Comparison of ENCODE assay signal across 8 mouse cellular contexts in genomic region chr15:101327282-101327681, GRCm38 (mm10). TPM values are rescaled to one million over a fixed set of nuclear protein-coding genes. Genes with fewer than 3 reads are reported as not detected.
DNase-seq lines count a peak whose midpoint lies in the region; ATAC-seq and TF ChIP-seq lines count a peak whose summit lies in the region.

No protein-coding gene starts in this region.

- H3K9ac ChIP-seq in midbrain, embryonic 15.5 days: no peak overlapping the region
- H3K9ac ChIP-seq in intestine, postnatal 0 days (ENCODE audit: low read depth, low read length): no peak overlapping the region
- H3K9ac ChIP-seq in limb, embryonic 12.5 days (replicated peaks): no peak overlapping the region
- H3K9ac ChIP-seq in neural tube, embryonic 13.5 days: no peak overlapping the region

- no peak overlapping the region for H3K27ac ChIP-seq in midbrain, embryonic 10.5 days (replicated peaks)
- H3K27ac ChIP-seq in midbrain, embryonic 15.5 days: no peak overlapping the region
- no peak overlapping the region for H3K27ac ChIP-seq in intestine, postnatal 0 days (ENCODE audit: low read depth, low read length)
- no peak overlapping the region for H3K27ac ChIP-seq in limb, embryonic 12.5 days
- H3K27ac ChIP-seq in neural tube, embryonic 13.5 days (replicated peaks): no peak overlapping the region

- WGBS in midbrain, embryonic 10.5 days: 6% methylated on average over 6 of the region's 6 CpGs
- WGBS in midbrain, embryonic 15.5 days: 4% methylated on average over 6 of the region's 6 CpGs
- WGBS in intestine, postnatal 0 days: 3% methylated on average over 6 of the region's 6 CpGs
- 8% methylated on average over 6 of the region's 6 CpGs for WGBS in limb, embryonic 12.5 days
- 6% methylated on average over 6 of the region's 6 CpGs for WGBS in neural tube, embryonic 13.5 days

- peak; percentile 99 for TF ChIP-seq CTCF in intestine, postnatal 0 days (IDR thresholded peaks at IDR 0.05; ENCODE audit: low read depth)

- peaks cover 10% of the 10 kb centered on the region for H3K4me1 ChIP-seq in midbrain, embryonic 10.5 days
- no peaks in the 10 kb centered on the region for H3K4me1 ChIP-seq in midbrain, embryonic 15.5 days
- H3K4me1 ChIP-seq in intestine, postnatal 0 days (replicated peaks; ENCODE audit: control insufficient read depth, insufficient read depth, low read length): no peaks in the 10 kb centered on the region
- peaks cover 11% of the 10 kb centered on the region for H3K4me1 ChIP-seq in limb, embryonic 12.5 days (replicated peaks)
- H3K4me1 ChIP-seq in neural tube, embryonic 13.5 days (replicated peaks): peaks cover 4% of the 10 kb centered on the region; the same call in 1 of the 2 replicates

- no peaks in the 10 kb centered on the region for H3K9me3 ChIP-seq in midbrain, embryonic 10.5 days (replicated peaks)
- no peaks in the 10 kb centered on the region for H3K9me3 ChIP-seq in midbrain, embryonic 15.5 days
- no peaks in the 10 kb centered on the region for H3K9me3 ChIP-seq in intestine, postnatal 0 days (ENCODE audit: control insufficient read depth)
- H3K9me3 ChIP-seq in limb, embryonic 12.5 days: no peaks in the 10 kb centered on the region
- H3K9me3 ChIP-seq in neural tube, embryonic 13.5 days: no peaks in the 10 kb centered on the region

- peak; percentile 80 for DNase-seq in midbrain, embryonic 10.5 days (ENCODE audit: low spot score)
- peak; percentile 90 to 94 for DNase-seq in cerebellum, postnatal 10 days
- peak; percentile 79 for DNase-seq in gastrocnemius, postnatal 25 days
- DNase-seq in telencephalon, adult 2 months (ENCODE audit: low read depth, low spot score): peak; percentile 39

- ATAC-seq in midbrain, embryonic 15.5 days (replicated peaks): no peak; the same call in 1 of the 2 replicates
- peak; percentile 77 for ATAC-seq in intestine, postnatal 0 days
- 0 out of 2 replicates have a peak, but pooled peaks have one; percentile 17 for ATAC-seq in limb, embryonic 12.5 days (ENCODE audit: insufficient number of reproducible peaks, insufficient read depth, low FRiP score, low TSS enrichment, low read depth)
- ATAC-seq in neural tube, embryonic 13.5 days (ENCODE audit: low read depth): 0 out of 2 replicates have a peak, but pooled peaks have one; percentile 12

- no peak overlapping the region for H3K4me3 ChIP-seq in midbrain, embryonic 10.5 days
- no peak overlapping the region for H3K4me3 ChIP-seq in midbrain, embryonic 15.5 days
- H3K4me3 ChIP-seq in intestine, postnatal 0 days (ENCODE audit: low read depth, low read length): no peak overlapping the region
- H3K4me3 ChIP-seq in limb, embryonic 12.5 days (replicated peaks): no peak overlapping the region
- H3K4me3 ChIP-seq in neural tube, embryonic 13.5 days: no peak overlapping the region

- no peaks in the 10 kb centered on the region for H3K36me3 ChIP-seq in midbrain, embryonic 10.5 days
- H3K36me3 ChIP-seq in midbrain, embryonic 15.5 days (replicated peaks): no peaks in the 10 kb centered on the region
- H3K36me3 ChIP-seq in intestine, postnatal 0 days (ENCODE audit: control insufficient read depth, insufficient read depth): no peaks in the 10 kb centered on the region
- H3K36me3 ChIP-seq in limb, embryonic 12.5 days: no peaks in the 10 kb centered on the region
- no peaks in the 10 kb centered on the region for H3K36me3 ChIP-seq in neural tube, embryonic 13.5 days

- H3K27me3 ChIP-seq in midbrain, embryonic 10.5 days (ENCODE audit: low read depth, poor library complexity, severe bottlenecking): no peaks in the 10 kb centered on the region
- no peaks in the 10 kb centered on the region for H3K27me3 ChIP-seq in midbrain, embryonic 15.5 days (replicated peaks)
- no peaks in the 10 kb centered on the region for H3K27me3 ChIP-seq in intestine, postnatal 0 days (replicated peaks; ENCODE audit: control insufficient read depth, insufficient read depth, low read length)
- no peaks in the 10 kb centered on the region for H3K27me3 ChIP-seq in limb, embryonic 12.5 days
- no peaks in the 10 kb centered on the region for H3K27me3 ChIP-seq in neural tube, embryonic 13.5 days

- no peak overlapping the region for H3K4me2 ChIP-seq in midbrain, embryonic 15.5 days
- no peak overlapping the region for H3K4me2 ChIP-seq in intestine, postnatal 0 days (replicated peaks; ENCODE audit: low read depth)
- H3K4me2 ChIP-seq in limb, embryonic 12.5 days: no peak overlapping the region
- H3K4me2 ChIP-seq in neural tube, embryonic 13.5 days: no peak overlapping the region

RNA-seq across cellular contexts. Expression of gene 6030408B16Rik, which starts 34.3 kb away (rescaled TPM):
- 0.06 and 0.22 TPM in 2 replicates for polyA plus RNA-seq in midbrain, embryonic 10.5 days (2016; fragmentation: Nextera tagmentation; extraction: Ambion mirVana)
- polyA plus RNA-seq in midbrain, embryonic 15.5 days (2015; fragmentation: Nextera tagmentation; extraction: Ambion mirVana): 0.28 and 0.45 TPM in 2 replicates
- total RNA-seq in gastrocnemius, postnatal 25 days (2021): under 1 TPM; 0.31 to 0.32 TPM
- 0.48 and 0.77 TPM in 2 replicates for polyA plus RNA-seq in intestine, postnatal 0 days (2015; fragmentation: Nextera tagmentation; extraction: Ambion mirVana)
- 4.5 and 4.7 TPM in 2 replicates for polyA plus RNA-seq in limb, embryonic 12.5 days (2016; fragmentation: Nextera tagmentation; extraction: Ambion mirVana)
- polyA plus RNA-seq in neural tube, embryonic 13.5 days (2015; fragmentation: Nextera tagmentation; extraction: Ambion mirVana): 0.43 and 0.60 TPM in 2 replicates

RNA-seq across cellular contexts. Expression of gene Krt80, which starts 42.7 kb away (rescaled TPM):
- 0.06 TPM in 1 of 2 replicates, not detected in the other for polyA plus RNA-seq in midbrain, embryonic 10.5 days (2016; fragmentation: Nextera tagmentation; extraction: Ambion mirVana)
- polyA plus RNA-seq in midbrain, embryonic 15.5 days (2015; fragmentation: Nextera tagmentation; extraction: Ambion mirVana): 0.09 and 0.23 TPM in 2 replicates
- 1 to 10 TPM; 1.6 to 1.9 TPM for total RNA-seq in gastrocnemius, postnatal 25 days (2021)
- polyA plus RNA-seq in intestine, postnatal 0 days (2015; fragmentation: Nextera tagmentation; extraction: Ambion mirVana): 0.40 and 0.61 TPM in 2 replicates
- 0.09 and 0.26 TPM in 2 replicates for polyA plus RNA-seq in limb, embryonic 12.5 days (2016; fragmentation: Nextera tagmentation; extraction: Ambion mirVana)
- 0.08 and 0.11 TPM in 2 replicates for polyA plus RNA-seq in neural tube, embryonic 13.5 days (2015; fragmentation: Nextera tagmentation; extraction: Ambion mirVana)

RNA-seq across cellular contexts. Expression of gene Atg101, which starts 43.2 kb away (rescaled TPM):
- polyA plus RNA-seq in midbrain, embryonic 10.5 days (2016; fragmentation: Nextera tagmentation; extraction: Ambion mirVana): 80.8 TPM in 2 replicates
- 83.9 and 84.3 TPM in 2 replicates for polyA plus RNA-seq in midbrain, embryonic 15.5 days (2015; fragmentation: Nextera tagmentation; extraction: Ambion mirVana)
- 10 to 100 TPM; 22.3 to 31.3 TPM for total RNA-seq in gastrocnemius, postnatal 25 days (2021)
- polyA plus RNA-seq in intestine, postnatal 0 days (2015; fragmentation: Nextera tagmentation; extraction: Ambion mirVana): 46.5 and 50.9 TPM in 2 replicates
- polyA plus RNA-seq in limb, embryonic 12.5 days (2016; fragmentation: Nextera tagmentation; extraction: Ambion mirVana): 66.9 and 67.4 TPM in 2 replicates
- polyA plus RNA-seq in neural tube, embryonic 13.5 days (2015; fragmentation: Nextera tagmentation; extraction: Ambion mirVana): 77.9 and 84.7 TPM in 2 replicates

Comparison
In these comparisons a context has a peak if more than half of its experiments do, and no peak if none do; other contexts are left out.
1. DNase-seq: peak in every context shown above with its lines; median percentile 92 in cerebellum, postnatal 10 days; 80 in midbrain, embryonic 10.5 days; 79 in gastrocnemius, postnatal 25 days; 39 in telencephalon, adult 2 months.